Mouse (Mus musculus): ENCODE measurements around the gene Ankrd33. TPM values are rescaled to one million over a fixed set of nuclear protein-coding genes. Genes with fewer than 3 reads are reported as not detected.

Gene Ankrd33
- total RNA-seq, 2 experiments from 2014 or later = not detected

GRCm38 (mm10) chr15:101143494-101143893 is 27.9 kb downstream of the Ankrd33 start:
- Histone ChIP-seq H3K27ac (peak overlapping the region; percentile 36; the same call in 1 of the 2 replicates), H3K4me3 (no peak overlapping the region)
- no peak for DNase-seq (ENCODE audit: extremely low spot score in 1 of 2, low spot score in 2 of 2)
- intact Hi-C loops (cut with DNase I) = no loop called here
- no peak for TF ChIP-seq CTCF (IDR thresholded peaks at IDR 0.05)

- intact Hi-C loops (cut with DNase I) = no loop called here
- Histone ChIP-seq H3K27ac (no peak overlapping the region), H3K4me3 (no peak overlapping the region)
- DNase-seq (ENCODE audit: extremely low spot score in 1 of 2, low spot score in 2 of 2) = no peak
- TF ChIP-seq CTCF (IDR thresholded peaks at IDR 0.05) = no peak
These were observed 28.6 kb downstream of the Ankrd33 start for GRCm38 (mm10) chr15:101144176-101144575.

- no peak overlapping the region for H3K4me3 ChIP-seq
- no peak for DNase-seq (ENCODE audit: extremely low spot score in 1 of 2, low spot score in 2 of 2)
- H3K27ac ChIP-seq = no peak overlapping the region
- no peak for TF ChIP-seq CTCF (IDR thresholded peaks at IDR 0.05)
- intact Hi-C loops (cut with DNase I) = loop anchor here (1.0 kb wide), 1 partner anchor 30 kb away; the partner anchor contains the start of gene Acvr1b
These were observed 29.2 kb downstream of the Ankrd33 start for GRCm38 (mm10) chr15:101144779-101145178.

- peak overlapping the region; percentile 77 for H3K27ac ChIP-seq
- DNase-seq (ENCODE audit: extremely low spot score in 1 of 2, low spot score in 2 of 2) = peak; percentile 91 to 92
- peak overlapping the region; percentile 32 for H3K4me3 ChIP-seq
- TF ChIP-seq CTCF (IDR thresholded peaks at IDR 0.05) = peak; percentile 96
- intact Hi-C loops (cut with DNase I) = loop anchor here (1.0 kb wide), 1 partner anchor 29 kb away; the partner anchor contains the start of gene Acvr1b
These were observed 30.0 kb downstream of the Ankrd33 start for GRCm38 (mm10) chr15:101145424-101146099.

GRCm38 (mm10) chr15:101146100-101146965 is 30.8 kb downstream of the Ankrd33 start:
- intact Hi-C loops (cut with DNase I) = no loop called here
- DNase-seq (ENCODE audit: extremely low spot score in 1 of 2, low spot score in 2 of 2) = no peak
- TF ChIP-seq CTCF (IDR thresholded peaks at IDR 0.05) = no peak
- peak overlapping the region; percentile 77 for H3K27ac ChIP-seq
- no peak overlapping the region for H3K4me3 ChIP-seq

GRCm38 (mm10) chr15:101147115-101147909 is 31.8 kb downstream of the Ankrd33 start:
- intact Hi-C loops (cut with DNase I) = no loop called here
- Histone ChIP-seq H3K27ac (peak overlapping the region; percentile 77; the same call in 1 of the 2 replicates), H3K4me3 (no peak overlapping the region)
- no peak for TF ChIP-seq CTCF (IDR thresholded peaks at IDR 0.05)
- DNase-seq (ENCODE audit: extremely low spot score in 1 of 2, low spot score in 2 of 2) = no peak

- H3K4me3 ChIP-seq = no peak overlapping the region
- intact Hi-C loops (cut with DNase I) = no loop called here
- TF ChIP-seq CTCF (IDR thresholded peaks at IDR 0.05) = no peak
- no peak overlapping the region for H3K27ac ChIP-seq
- no peak for DNase-seq (ENCODE audit: extremely low spot score in 1 of 2, low spot score in 2 of 2)
These were observed 32.3 kb downstream of the Ankrd33 start for GRCm38 (mm10) chr15:101147910-101148273.

- Histone ChIP-seq H3K4me3 (no peak overlapping the region), H3K27ac (no peak overlapping the region)
- no peak for DNase-seq (ENCODE audit: extremely low spot score in 1 of 2, low spot score in 2 of 2)
- TF ChIP-seq CTCF (IDR thresholded peaks at IDR 0.05) = no peak
- intact Hi-C loops (cut with DNase I) = no loop called here
These were observed 33.0 kb downstream of the Ankrd33 start for GRCm38 (mm10) chr15:101148604-101149003.

- Histone ChIP-seq H3K4me3 (no peak overlapping the region), H3K27ac (peak overlapping the region; percentile 36)
- no peak for DNase-seq (ENCODE audit: extremely low spot score in 1 of 2, low spot score in 2 of 2)
- no peak for TF ChIP-seq CTCF (IDR thresholded peaks at IDR 0.05)
- intact Hi-C loops (cut with DNase I) = no loop called here
These were observed 36.1 kb downstream of the Ankrd33 start for GRCm38 (mm10) chr15:101151409-101152261.

- intact Hi-C loops (cut with DNase I) = no loop called here
- no peak for DNase-seq (ENCODE audit: extremely low spot score in 1 of 2, low spot score in 2 of 2)
- no peak overlapping the region for H3K4me3 ChIP-seq
- H3K27ac ChIP-seq = no peak overlapping the region
- no peak for TF ChIP-seq CTCF (IDR thresholded peaks at IDR 0.05)
These were observed 39.4 kb downstream of the Ankrd33 start for GRCm38 (mm10) chr15:101154700-101155616.
